Mouse (Mus musculus) frontal cortex, adult 2 months (tissue): ENCODE results near the gene Get4. TPM values are rescaled to one million over a fixed set of nuclear protein-coding genes. Genes with fewer than 3 reads are reported as not detected.

ENCODE experiments used
- DNase-seq, 2 experiments: peaks; one replicate each; pipeline ENCODE4 v3.0.0; 2022; ENCODE audit warnings: low spot score in 1 of 2; ENCODE audit errors: extremely low spot score in 1 of 2
- polyA plus RNA-seq: library from polyadenylated mRNA; depleted of rRNA; stranded (reverse); fragments of >200 nt; gene quantifications from 2 replicates; pipeline ENCODE4 v1.2.3, GENCODE M21; 2012

The Get4 gene
- polyA plus RNA-seq, 1 experiment = 91.6 TPM

- DNase-seq = no peak
Observed at GRCm38 (mm10) chr5:139281373-139282112, 29.4 kb downstream of the Get4 start.

DNA sequence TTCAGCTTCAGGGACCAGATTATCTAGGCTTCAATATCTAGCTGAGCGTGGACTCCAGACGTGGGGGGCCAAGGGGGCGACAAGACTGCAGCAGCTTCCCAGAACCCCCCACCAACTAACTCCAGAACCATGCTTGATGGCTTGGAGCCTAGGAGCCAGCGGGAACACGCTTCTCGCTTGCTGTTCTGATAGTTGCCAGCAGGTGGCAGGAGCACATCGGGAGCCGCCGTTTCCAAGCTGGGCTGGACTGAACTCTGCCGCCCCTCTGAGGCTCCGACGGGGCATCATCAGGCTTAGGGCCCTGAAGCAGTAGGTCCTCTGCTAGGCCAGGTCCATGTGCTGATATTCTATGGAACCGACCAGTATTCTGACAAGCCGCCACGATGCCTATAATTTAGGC is 30.1 kb downstream of the Get4 start:
- peak; percentile 52 to 94 for DNase-seq

GRCm38 (mm10) chr5:139283460-139284180 is 31.5 kb downstream of the Get4 start:
- DNase-seq = no peak

DNA sequence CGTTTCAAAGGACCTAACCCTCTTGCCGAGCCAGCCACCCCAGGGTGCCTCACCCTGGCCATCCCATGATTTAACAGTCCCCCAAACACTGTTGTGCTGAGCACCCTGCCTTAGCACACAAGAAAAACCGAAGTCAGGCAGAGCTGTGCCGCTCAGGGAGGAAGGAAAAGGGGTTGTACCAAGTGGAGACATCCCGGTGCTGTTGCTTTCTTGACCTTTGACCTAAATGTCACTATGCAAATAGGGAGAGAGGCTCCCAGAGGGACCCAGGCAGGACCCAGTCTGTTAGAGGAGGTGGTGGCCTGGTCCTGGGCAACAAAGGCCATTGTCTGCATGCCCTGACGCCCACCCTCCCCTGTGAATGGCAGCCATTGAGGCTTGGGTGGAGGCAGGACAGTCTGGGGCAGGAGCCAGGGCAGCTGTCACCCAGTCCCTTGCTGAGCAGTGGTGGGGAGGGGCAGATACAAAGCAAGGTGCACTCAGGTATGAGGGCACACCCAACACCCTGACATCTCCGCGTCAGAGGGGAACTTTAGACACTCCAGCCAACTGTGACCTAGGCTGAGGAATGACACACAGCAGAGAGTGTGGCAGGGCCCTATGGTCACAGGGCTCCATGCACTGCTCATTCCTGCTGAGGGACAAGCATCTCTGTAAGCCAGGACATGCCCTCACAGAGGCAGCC is 33.4 kb downstream of the Get4 start:
- DNase-seq = no peak

DNA sequence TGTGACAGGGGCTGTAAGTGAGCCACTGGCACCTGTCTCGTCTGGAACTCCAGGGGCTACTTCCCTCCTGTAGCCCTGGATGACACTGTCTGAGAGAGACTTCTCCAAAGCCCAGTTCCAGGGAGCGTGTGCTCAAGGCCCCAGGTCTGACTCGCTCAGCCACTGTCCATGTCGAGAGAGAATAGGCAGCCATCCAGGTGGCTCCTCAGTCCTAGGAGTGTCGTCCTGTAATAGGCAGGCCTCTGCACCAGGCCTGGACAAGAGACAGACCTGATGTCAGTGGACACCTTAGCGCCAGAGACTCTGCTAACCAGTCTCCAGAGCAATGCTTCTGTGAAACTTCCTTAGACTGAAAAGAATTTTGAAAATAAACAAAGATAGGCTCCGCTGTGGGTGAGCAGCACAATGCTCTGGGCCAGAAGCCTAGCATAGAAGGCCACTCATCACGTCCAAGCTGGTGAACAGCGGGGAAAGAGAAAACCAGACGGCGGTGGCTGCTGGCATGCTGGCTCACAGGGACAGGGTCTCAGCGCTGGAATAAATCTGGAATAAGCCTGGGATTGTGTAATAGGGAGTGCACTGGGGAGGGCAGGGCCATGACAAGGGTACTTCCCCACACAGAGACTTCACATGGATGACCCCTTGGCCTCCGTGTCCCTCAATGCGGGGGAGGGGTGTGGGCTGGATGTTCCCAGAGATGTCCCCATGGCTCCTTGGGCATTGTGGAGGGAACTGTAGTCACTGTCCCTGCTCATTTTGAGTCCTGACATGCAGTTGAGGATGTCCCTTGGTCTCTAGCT is 34.2 kb downstream of the Get4 start:
- DNase-seq = no peak

- DNase-seq = no peak
Observed at GRCm38 (mm10) chr5:139287099-139287498, 35.0 kb downstream of the Get4 start.

DNA sequence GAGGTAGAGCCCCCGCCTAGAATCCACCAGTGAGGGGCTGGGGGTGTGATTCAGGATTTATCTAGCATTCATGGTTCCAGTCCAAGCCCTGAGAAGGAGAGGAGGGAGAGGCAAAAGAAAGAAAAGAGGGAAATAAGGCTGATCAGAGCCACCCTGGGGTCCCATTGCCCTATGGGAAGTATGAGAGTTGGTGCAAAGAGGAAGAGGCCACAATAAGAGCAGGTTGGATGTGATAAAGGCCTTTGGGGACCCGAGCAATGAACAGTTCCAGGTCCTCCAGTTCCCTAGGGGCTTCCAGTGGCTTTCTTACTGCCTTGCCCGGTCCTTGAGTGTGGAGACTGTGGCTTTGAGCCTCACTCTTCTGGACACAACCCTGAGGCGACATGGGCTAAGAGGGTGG is 35.7 kb downstream of the Get4 start:
- DNase-seq = no peak

GRCm38 (mm10) chr5:139288591-139288990 is 36.5 kb downstream of the Get4 start:
- DNase-seq = no peak

- no peak for DNase-seq
Observed at GRCm38 (mm10) chr5:139290467-139291259, 38.5 kb downstream of the Get4 start.

- DNase-seq = no peak
Observed at GRCm38 (mm10) chr5:139291811-139292560, 39.9 kb downstream of the Get4 start.

DNA sequence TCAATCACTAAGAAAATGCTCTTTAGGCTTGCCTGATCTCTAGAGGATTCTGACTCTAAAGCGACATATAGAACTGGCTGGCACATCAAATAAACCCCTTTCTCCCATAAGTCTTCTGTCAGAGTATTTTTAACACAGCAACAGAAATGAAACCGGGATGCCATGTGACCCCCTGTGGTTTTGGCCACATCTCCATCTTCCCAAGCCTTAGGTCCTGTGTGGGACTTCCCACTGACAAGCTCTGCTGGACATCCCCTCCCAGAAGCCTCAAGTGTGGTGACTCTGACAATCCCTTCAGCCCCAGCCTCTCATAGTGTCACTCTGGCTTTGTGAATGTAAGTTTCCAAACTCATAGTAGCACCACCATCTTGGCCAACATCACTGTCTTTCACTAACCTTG is 42.0 kb downstream of the Get4 start:
- DNase-seq = no peak

GRCm38 (mm10) chr5:139297092-139297491 is 45.0 kb downstream of the Get4 start:
- DNase-seq = no peak

- DNase-seq = no peak
Observed at GRCm38 (mm10) chr5:139297745-139298144, 45.6 kb downstream of the Get4 start.

DNA sequence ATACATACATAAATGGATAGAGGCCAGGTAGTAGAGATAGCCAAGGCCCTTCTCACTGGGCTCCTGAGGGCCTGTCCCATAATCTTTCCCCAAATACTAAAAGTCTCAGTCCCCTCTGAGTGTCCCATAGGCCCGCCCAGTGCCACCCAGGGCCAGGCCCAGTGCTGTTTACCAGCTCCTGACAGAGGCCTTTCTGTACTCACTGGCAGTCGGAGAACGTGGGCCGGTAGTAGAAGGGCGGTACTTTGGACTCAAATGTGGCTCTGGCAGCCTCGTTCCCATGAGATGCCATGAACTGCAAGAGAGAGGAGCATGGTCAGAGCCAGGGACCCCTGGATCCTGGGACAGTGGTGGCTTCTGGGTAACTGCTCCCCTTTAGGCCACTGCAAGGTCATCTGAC is 50.0 kb downstream of the Get4 start:
- no peak for DNase-seq

DNA sequence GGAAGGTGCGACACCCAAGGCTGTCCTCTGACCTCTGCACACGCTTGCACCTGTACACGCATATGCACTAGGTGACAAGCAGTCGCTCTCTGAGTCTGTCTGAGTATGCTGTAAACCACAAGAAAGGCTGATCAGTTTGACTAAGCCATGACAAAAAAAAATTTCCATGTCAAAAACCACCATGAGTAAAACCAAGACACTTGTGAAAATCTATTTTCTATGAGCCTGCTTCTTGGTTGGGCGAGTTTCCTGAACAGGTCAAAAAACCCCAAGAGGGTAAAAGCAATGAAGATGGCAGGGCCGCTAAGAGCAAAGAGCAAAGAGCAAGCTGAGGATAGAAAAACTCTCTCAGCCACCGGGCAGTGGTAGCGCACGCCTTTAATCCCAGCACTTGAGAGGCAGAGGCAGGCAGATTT is 51.5 kb downstream of the Get4 start:
- no peak for DNase-seq

- no peak for DNase-seq
Observed at GRCm38 (mm10) chr5:139309946-139310345, 57.8 kb downstream of the Get4 start.

DNA sequence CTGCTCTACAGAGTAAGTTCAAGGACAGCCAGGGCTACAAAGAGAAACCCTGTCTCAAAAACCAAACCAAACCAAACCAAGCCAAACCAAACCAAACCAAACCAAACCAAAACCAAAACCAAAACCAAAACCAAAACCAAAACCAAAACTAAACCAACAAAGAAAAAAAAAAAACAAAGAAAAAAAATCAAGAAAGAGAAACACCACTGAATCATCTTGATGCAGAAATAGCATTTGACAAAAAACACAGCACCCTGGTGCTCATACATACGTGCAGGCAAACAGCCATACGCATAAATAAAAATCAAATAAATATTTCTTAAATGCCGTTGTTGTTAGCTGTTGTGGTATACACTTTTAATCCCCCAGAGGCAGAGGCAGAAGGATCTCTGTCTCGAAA is 58.4 kb downstream of the Get4 start:
- DNase-seq = no peak

DNA sequence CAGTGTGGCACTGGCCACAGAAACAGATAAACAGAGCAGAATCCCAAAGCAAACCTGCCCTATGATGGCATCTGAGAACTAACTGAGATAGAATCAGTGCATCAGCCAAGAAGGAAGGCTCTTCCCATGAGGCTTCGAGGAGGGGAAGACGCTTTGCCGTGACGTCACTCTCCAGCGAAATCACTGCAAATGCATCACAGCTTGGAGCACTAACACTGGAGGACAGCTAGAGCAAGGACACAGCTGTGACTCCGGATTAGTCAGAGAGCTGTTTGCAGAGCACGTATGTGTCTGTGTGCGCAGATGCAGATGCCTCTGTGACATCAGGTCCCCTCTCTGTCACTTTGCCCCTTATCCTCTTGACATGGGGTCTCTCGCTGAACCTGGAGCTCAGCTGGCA is 59.7 kb downstream of the Get4 start:
- peak in 1 of 2 experiments; percentile 39 for DNase-seq

DNA sequence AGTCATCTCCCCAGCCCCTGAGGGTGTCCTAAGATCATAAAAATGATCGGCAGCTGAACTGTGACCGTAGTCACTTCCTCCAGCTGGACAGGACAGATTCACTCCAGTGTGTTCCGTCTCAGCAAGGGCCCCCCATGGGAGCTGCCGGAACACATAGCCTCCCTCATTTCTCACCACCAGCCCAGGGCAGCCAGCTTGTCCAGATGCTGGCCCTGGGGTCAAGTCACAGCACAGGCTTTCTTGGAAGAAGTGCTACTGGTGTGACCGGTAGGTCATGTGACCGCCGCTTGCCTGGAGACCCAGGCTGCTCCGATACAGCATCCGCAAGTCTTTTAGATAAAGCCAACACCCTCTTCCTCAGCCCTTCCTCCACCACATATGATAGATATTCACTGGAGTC is 61.4 kb downstream of the Get4 start:
- no peak for DNase-seq
